Mouse (Mus musculus): ENCODE results near the gene Acvr1b. TPM values are rescaled to one million over a fixed set of nuclear protein-coding genes. Genes with fewer than 3 reads are reported as not detected.

Gene Acvr1b
- polyA plus RNA-seq, 1 experiment from 2014 or later = 22.4 TPM

DNA sequence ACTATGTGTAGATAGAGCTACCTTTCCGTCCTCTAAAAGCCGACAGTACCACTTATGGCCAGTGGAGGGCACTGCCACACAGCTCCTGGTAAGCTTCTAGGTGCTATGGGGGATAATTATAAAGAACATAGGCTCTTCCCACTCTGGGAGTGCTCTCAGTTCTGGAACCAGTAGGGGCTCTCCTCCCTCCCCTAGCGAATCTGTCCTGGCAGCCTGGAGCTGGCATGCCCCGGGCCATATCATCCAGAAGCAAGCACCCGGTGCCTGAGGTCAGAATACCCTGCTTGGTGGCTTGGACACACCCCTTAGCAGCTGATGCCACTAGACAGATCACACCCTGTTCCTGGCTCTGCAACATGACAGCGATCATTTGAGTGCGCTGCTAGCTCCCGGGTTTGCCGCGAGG lies 66.9 kb downstream of the Acvr1b start:
- Histone ChIP-seq H3K27me3 (replicated peaks; ENCODE audit: control insufficient read depth, insufficient read depth, low read length) (no peaks in the 10 kb centered on the region; the same call in 1 of the 2 replicates), H3K36me3 (ENCODE audit: control insufficient read depth, insufficient read depth, low read length) (no peaks in the 10 kb centered on the region), H3K9me3 (ENCODE audit: control insufficient read depth, low read length) (no peaks in the 10 kb centered on the region), H3K4me2 (ENCODE audit: low read length) (peak overlapping the region; percentile 60), H3K4me3 (ENCODE audit: low read length) (peak overlapping the region; percentile 25), H3K4me1 (ENCODE audit: control insufficient read depth, insufficient read depth, low read depth, low read length) (peaks cover 12% of the 10 kb centered on the region), H3K27ac (ENCODE audit: low read depth, low read length) (no peak overlapping the region), H3K9ac (ENCODE audit: low read depth, low read length) (peak overlapping the region; percentile 57)
- peak; percentile 63 for ATAC-seq
- 12% methylated on average over 10 of the region's 10 CpGs for WGBS

DNA sequence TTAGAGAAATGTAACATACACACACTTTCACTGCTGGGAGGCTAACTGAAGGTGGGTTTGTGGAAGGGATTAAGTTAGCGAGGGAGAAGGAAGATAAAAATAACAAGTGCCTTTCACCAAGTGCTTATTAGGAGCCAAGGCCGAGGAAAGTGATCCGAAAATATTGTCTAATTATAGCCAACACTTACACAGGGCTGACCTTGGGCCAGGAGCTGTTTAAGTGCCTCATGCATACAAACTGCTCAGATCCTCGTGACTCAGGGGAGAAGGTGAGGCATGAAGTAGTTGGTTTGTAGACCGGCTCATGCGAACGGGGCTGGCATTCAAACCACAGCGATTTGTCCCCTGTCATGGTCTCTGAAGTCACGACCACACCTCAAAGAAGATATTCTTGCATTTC lies 67.4 kb downstream of the Acvr1b start:
- H3K27me3 ChIP-seq (replicated peaks; ENCODE audit: control insufficient read depth, insufficient read depth, low read length) = no peaks in the 10 kb centered on the region; the same call in 1 of the 2 replicates
- no peak overlapping the region for H3K27ac ChIP-seq (ENCODE audit: low read depth, low read length)
- H3K9me3 ChIP-seq (ENCODE audit: control insufficient read depth, low read length) = no peaks in the 10 kb centered on the region
- no peak for ATAC-seq
- peak overlapping the region; percentile 60 for H3K4me2 ChIP-seq (ENCODE audit: low read length)
- H3K9ac ChIP-seq (ENCODE audit: low read depth, low read length) = peak overlapping the region; percentile 57
- peaks cover 12% of the 10 kb centered on the region for H3K4me1 ChIP-seq (ENCODE audit: control insufficient read depth, insufficient read depth, low read depth, low read length)
- H3K36me3 ChIP-seq (ENCODE audit: control insufficient read depth, insufficient read depth, low read length) = no peaks in the 10 kb centered on the region
- H3K4me3 ChIP-seq (ENCODE audit: low read length) = no peak overlapping the region; the same call in 1 of the 2 replicates
- whole genome bisulfite sequencing = 66% methylated on average over 9 of the region's 9 CpGs

DNA sequence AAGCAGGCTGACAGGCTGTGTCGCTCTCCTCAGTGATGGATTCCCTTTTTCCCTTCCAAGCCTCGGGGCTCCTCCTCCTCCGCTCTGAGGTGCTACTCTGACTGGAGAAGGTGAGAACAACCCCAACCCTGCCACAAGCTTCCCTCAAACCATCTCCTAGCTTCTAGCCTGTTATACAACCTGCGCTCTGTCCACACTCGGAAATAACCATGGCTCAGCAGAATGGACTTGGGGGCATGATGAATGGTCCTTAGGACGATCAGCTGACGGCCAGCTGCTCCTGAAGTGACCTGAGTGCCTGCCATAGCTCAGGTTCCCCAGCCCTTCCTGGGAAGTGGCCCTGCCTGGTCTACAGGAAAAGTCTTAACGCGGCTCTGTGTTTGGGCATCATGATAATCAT lies 68.0 kb downstream of the Acvr1b start:
- Histone ChIP-seq H3K27me3 (replicated peaks; ENCODE audit: control insufficient read depth, insufficient read depth, low read length) (no peaks in the 10 kb centered on the region; the same call in 1 of the 2 replicates), H3K36me3 (ENCODE audit: control insufficient read depth, insufficient read depth, low read length) (no peaks in the 10 kb centered on the region), H3K27ac (ENCODE audit: low read depth, low read length) (no peak overlapping the region), H3K9ac (ENCODE audit: low read depth, low read length) (no peak overlapping the region), H3K4me1 (ENCODE audit: control insufficient read depth, insufficient read depth, low read depth, low read length) (peaks cover 13% of the 10 kb centered on the region), H3K9me3 (ENCODE audit: control insufficient read depth, low read length) (no peaks in the 10 kb centered on the region), H3K4me2 (ENCODE audit: low read length) (no peak overlapping the region), H3K4me3 (ENCODE audit: low read length) (no peak overlapping the region)
- ATAC-seq = no peak
- WGBS = 83% methylated on average over 9 of the region's 9 CpGs

DNA sequence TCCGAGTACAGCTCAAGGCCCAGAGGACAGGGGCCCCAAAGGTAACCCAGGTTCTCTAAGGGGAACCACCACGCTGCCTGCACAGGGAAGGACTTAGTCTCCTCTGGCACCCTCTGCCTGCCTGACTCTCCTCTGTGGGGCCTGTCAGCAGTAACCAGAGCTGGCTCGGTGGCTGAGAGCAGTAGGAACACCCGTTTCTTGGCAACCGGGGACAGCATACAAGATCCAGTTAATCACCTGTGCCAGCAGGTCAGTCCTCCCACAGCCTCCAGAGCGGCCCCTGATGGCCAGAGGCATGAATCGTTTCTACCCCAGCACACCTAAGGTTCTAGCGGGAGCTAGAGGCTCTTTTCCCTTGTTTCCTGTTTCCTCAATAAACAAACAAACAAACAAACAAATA lies 68.8 kb downstream of the Acvr1b start:
- no peak overlapping the region for H3K4me3 ChIP-seq (ENCODE audit: low read length)
- H3K36me3 ChIP-seq (ENCODE audit: control insufficient read depth, insufficient read depth, low read length) = no peaks in the 10 kb centered on the region
- no peak overlapping the region for H3K9ac ChIP-seq (ENCODE audit: low read depth, low read length)
- no peak for ATAC-seq
- no peak overlapping the region for H3K27ac ChIP-seq (ENCODE audit: low read depth, low read length)
- no peaks in the 10 kb centered on the region; the same call in 1 of the 2 replicates for H3K27me3 ChIP-seq (replicated peaks; ENCODE audit: control insufficient read depth, insufficient read depth, low read length)
- no peaks in the 10 kb centered on the region for H3K9me3 ChIP-seq (ENCODE audit: control insufficient read depth, low read length)
- H3K4me1 ChIP-seq (ENCODE audit: control insufficient read depth, insufficient read depth, low read depth, low read length) = peaks cover 17% of the 10 kb centered on the region
- H3K4me2 ChIP-seq (ENCODE audit: low read length) = no peak overlapping the region
- 25% methylated on average over 8 of the region's 8 CpGs for WGBS

- Histone ChIP-seq H3K4me2 (ENCODE audit: low read length) (no peak overlapping the region), H3K9ac (ENCODE audit: low read depth, low read length) (no peak overlapping the region), H3K27me3 (replicated peaks; ENCODE audit: control insufficient read depth, insufficient read depth, low read length) (no peaks in the 10 kb centered on the region; the same call in 1 of the 2 replicates), H3K4me1 (ENCODE audit: control insufficient read depth, insufficient read depth, low read depth, low read length) (peaks cover 13% of the 10 kb centered on the region), H3K9me3 (ENCODE audit: control insufficient read depth, low read length) (no peaks in the 10 kb centered on the region), H3K27ac (ENCODE audit: low read depth, low read length) (no peak overlapping the region), H3K36me3 (ENCODE audit: control insufficient read depth, insufficient read depth, low read length) (no peaks in the 10 kb centered on the region), H3K4me3 (ENCODE audit: low read length) (no peak overlapping the region)
- no peak for ATAC-seq
- 67% methylated on average over 3 of the region's 3 CpGs for WGBS
Observed at GRCm38 (mm10) chr15:101244012-101244411, 70.1 kb downstream of the Acvr1b start.

DNA sequence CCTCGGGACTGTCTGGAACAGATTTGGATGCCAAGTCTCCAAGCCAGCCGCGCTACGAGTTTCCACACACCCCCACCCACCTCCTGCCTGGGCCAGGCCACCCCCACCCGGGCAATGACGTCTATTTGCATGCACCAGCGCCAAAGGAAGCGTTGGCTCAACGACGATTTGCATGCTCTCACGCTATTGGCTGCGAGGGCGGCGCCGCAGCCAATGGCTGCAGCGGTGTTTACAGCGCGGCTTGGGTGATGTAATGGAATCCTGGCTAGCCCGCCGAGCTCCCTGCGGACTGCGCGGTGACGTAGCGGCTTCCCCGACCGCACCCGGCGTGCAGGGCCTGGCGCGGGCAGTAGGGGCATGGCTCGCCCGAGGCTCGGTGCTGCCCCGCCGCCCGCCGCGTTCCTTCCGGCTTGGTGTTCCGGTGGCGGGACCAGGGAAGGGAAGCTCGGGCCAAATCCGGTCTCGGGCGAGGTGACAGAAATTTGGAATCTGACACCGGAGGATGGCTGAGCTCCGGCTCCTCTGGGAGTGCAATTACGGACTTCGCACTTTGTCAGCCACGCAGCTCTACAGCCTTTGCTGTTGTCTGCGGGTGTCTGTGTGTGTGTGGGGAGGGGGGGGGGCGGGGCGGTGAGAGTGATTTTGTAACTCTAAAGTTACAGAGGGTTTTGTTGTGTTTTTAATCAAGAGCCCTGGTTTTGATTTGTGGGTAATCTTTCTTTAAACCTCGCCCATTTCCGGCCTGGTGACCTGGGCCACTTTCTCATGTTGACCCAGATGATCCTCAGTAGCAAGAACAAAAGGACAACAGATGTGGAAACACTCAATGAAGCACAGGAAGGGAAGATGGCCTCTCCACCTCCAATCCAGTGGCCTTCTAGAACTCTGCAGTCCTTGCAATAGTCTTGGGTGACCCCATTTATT lies 72.6 kb downstream of the Acvr1b start:
- peak overlapping the region; percentile 60 for H3K4me3 ChIP-seq (ENCODE audit: low read length)
- WGBS = 2% methylated on average over 55 of the region's 56 CpGs
- no peaks in the 10 kb centered on the region for H3K36me3 ChIP-seq (ENCODE audit: control insufficient read depth, insufficient read depth, low read length)
- no peaks in the 10 kb centered on the region for H3K9me3 ChIP-seq (ENCODE audit: control insufficient read depth, low read length)
- peaks cover 5% of the 10 kb centered on the region for H3K4me1 ChIP-seq (ENCODE audit: control insufficient read depth, insufficient read depth, low read depth, low read length)
- peak; percentile 99 for ATAC-seq
- peak overlapping the region; percentile 86 for H3K27ac ChIP-seq (ENCODE audit: low read depth, low read length)
- H3K4me2 ChIP-seq (ENCODE audit: low read length) = peak overlapping the region; percentile 76
- peak overlapping the region; percentile 76 for H3K9ac ChIP-seq (ENCODE audit: low read depth, low read length)
- no peaks in the 10 kb centered on the region; the same call in 1 of the 2 replicates for H3K27me3 ChIP-seq (replicated peaks; ENCODE audit: control insufficient read depth, insufficient read depth, low read length)

GRCm38 (mm10) chr15:101247155-101247498 lies 73.3 kb downstream of the Acvr1b start:
- 80% methylated on average over 1 of the region's 1 CpGs for WGBS

DNA sequence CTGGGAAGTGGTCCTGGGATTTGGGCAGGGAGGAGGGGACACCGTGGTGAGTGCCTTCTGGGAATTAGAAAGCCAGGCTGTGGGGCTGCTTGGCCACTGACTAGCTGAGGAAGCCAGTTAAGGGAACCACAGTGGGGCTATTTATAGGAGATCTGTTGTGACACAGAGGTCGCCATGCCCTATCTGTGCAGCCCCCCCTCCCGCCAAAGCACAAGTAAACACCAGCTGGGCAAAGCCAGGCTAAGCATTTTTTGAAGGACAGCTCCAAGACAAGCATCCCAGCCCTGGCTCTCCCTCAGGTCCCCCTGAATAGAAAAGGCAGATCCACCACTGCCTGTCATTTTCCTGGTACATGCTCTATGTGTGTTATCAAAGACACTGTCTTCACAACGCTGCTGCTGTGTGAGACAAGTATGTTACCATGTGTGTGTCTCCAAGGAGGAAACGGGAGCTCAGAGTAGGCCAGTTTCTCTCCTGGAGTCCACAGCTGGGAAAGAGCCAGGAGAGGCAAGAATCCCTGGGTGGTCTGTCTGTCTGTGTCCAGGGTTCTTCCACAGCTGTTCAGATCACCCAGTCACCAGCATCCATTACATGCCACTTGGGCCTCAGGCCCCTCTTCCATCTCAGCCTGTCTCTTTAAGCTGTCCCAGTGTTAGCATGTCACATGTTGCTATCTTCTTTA lies 74.3 kb downstream of the Acvr1b start:
- H3K9ac ChIP-seq (ENCODE audit: low read depth, low read length) = no peak overlapping the region
- 64% methylated on average over 5 of the region's 5 CpGs for WGBS
- ATAC-seq = no peak
- H3K4me3 ChIP-seq (ENCODE audit: low read length) = no peak overlapping the region
- H3K9me3 ChIP-seq (ENCODE audit: control insufficient read depth, low read length) = no peaks in the 10 kb centered on the region
- no peaks in the 10 kb centered on the region for H3K27me3 ChIP-seq (replicated peaks; ENCODE audit: control insufficient read depth, insufficient read depth, low read length)
- H3K36me3 ChIP-seq (ENCODE audit: control insufficient read depth, insufficient read depth, low read length) = no peaks in the 10 kb centered on the region
- H3K4me2 ChIP-seq (ENCODE audit: low read length) = no peak overlapping the region
- peaks cover 5% of the 10 kb centered on the region for H3K4me1 ChIP-seq (ENCODE audit: control insufficient read depth, insufficient read depth, low read depth, low read length)
- H3K27ac ChIP-seq (ENCODE audit: low read depth, low read length) = no peak overlapping the region

More at GRCm38 (mm10) chr15:101247155-101247498, 73.3 kb downstream of the Acvr1b start:
- peaks cover 5% of the 10 kb centered on the region for H3K4me1 ChIP-seq (ENCODE audit: control insufficient read depth, insufficient read depth, low read depth, low read length)
- no peaks in the 10 kb centered on the region for H3K36me3 ChIP-seq (ENCODE audit: control insufficient read depth, insufficient read depth, low read length)
- no peak for ATAC-seq
- H3K27me3 ChIP-seq (replicated peaks; ENCODE audit: control insufficient read depth, insufficient read depth, low read length) = no peaks in the 10 kb centered on the region
- H3K4me2 ChIP-seq (ENCODE audit: low read length) = peak overlapping the region; percentile 76
- peak overlapping the region; percentile 76 for H3K9ac ChIP-seq (ENCODE audit: low read depth, low read length)
- no peaks in the 10 kb centered on the region for H3K9me3 ChIP-seq (ENCODE audit: control insufficient read depth, low read length)
- peak overlapping the region; percentile 60; the same call in 1 of the 2 replicates for H3K4me3 ChIP-seq (ENCODE audit: low read length)
- H3K27ac ChIP-seq (ENCODE audit: low read depth, low read length) = no peak overlapping the region; the same call in 1 of the 2 replicates

DNA sequence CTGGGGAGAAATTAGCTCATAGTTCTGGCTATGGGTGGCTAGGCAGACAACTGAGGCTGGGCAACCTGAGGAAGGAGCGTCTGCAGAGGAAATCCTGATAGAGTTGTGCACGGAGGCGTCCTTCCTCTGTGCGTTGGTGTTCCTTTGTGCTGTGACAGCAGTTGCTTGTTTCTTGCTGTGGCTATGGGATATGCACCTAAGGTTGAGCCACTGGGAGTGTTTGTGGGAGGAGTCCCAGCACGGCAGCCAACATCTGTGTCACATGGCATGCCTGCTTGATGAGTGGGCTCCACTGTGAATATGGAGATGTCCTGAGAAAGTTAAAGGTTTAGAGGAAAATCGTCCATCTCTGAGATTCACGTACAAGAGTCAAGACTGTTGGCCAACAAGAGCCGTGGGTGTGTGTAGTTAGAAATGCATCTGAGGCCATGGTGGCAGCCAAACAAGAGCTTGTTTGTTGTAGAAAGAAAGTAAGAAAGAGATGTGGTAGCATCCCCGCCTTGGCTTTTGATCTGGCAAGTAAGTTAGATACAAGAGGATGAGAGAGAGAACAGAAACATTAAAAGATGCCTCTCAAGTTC lies 76.4 kb downstream of the Acvr1b start:
- Histone ChIP-seq H3K36me3 (ENCODE audit: control insufficient read depth, insufficient read depth, low read length) (no peaks in the 10 kb centered on the region), H3K9me3 (ENCODE audit: control insufficient read depth, low read length) (no peaks in the 10 kb centered on the region), H3K4me2 (ENCODE audit: low read length) (no peak overlapping the region), H3K9ac (ENCODE audit: low read depth, low read length) (no peak overlapping the region), H3K4me3 (ENCODE audit: low read length) (no peak overlapping the region), H3K4me1 (ENCODE audit: control insufficient read depth, insufficient read depth, low read depth, low read length) (peaks cover 11% of the 10 kb centered on the region), H3K27ac (ENCODE audit: low read depth, low read length) (no peak overlapping the region), H3K27me3 (replicated peaks; ENCODE audit: control insufficient read depth, insufficient read depth, low read length) (no peaks in the 10 kb centered on the region)
- WGBS = 75% methylated on average over 9 of the region's 9 CpGs
- no peak for ATAC-seq

Measured in hindbrain, embryonic 16.5 days (tissue).